Mouse (Mus musculus) limb, embryonic 14.5 days (tissue): ENCODE results near the gene Ssbp3. TPM values are rescaled to one million over a fixed set of nuclear protein-coding genes. Genes with fewer than 3 reads are reported as not detected.

Source experiments
- ATAC-seq: fragments of 200-750 bp; cut with Nextera tagmentation; 2 replicates; pipeline ENCODE4 v1.8.0; 2017; ENCODE audit warnings: low read depth, moderate number of reproducible peaks, moderate TSS enrichment; ENCODE audit not compliant: low FRiP score
- DNase-seq: peaks from one replicate; pipeline ENCODE4 v3.0.0-alpha.2; 2015; ENCODE audit warnings: low spot score
- H3K27ac ChIP-seq: fragments of 300-500 bp; sonication (generic); replicated peaks from 2 replicates; pipeline ENCODE4 v1.5.1; 2014; ENCODE audit warnings: low read depth, mild to moderate bottlenecking, low read length, moderate library complexity, mixed read lengths
- H3K27me3 ChIP-seq: fragments of 300-500 bp; sonication (generic); 2 replicates; pipeline ENCODE4 v1.6.1; 2014; ENCODE audit warnings: low read length, mixed read lengths; ENCODE audit not compliant: control insufficient read depth, insufficient read depth
- H3K36me3 ChIP-seq: fragments of 300-500 bp; sonication (generic); 2 replicates; pipeline ENCODE4 v1.6.1; 2014; ENCODE audit warnings: mild to moderate bottlenecking, low read length, moderate library complexity, mixed read lengths; ENCODE audit not compliant: control insufficient read depth, insufficient read depth
- H3K4me1 ChIP-seq: fragments of 300-500 bp; sonication (generic); 2 replicates; pipeline ENCODE4 v1.6.1; 2014; ENCODE audit warnings: antibody characterized with exemption, low read length, mixed read lengths; ENCODE audit not compliant: control insufficient read depth, insufficient read depth
- H3K4me2 ChIP-seq: fragments of 300-500 bp; sonication (generic); replicated peaks from 2 replicates; pipeline ENCODE4 v1.6.1; 2014; ENCODE audit warnings: low read depth, mild to moderate bottlenecking, low read length, moderate library complexity; ENCODE audit not compliant: severe bottlenecking
- H3K4me3 ChIP-seq: fragments of 300-500 bp; sonication (generic); replicated peaks from 2 replicates; pipeline ENCODE4 v1.5.1; 2014; ENCODE audit warnings: low read length
- H3K9ac ChIP-seq: fragments of 300-500 bp; sonication (generic); 2 replicates; pipeline ENCODE4 v1.6.1; 2014; ENCODE audit warnings: mild to moderate bottlenecking, low read depth, low read length, moderate library complexity; ENCODE audit not compliant: severe bottlenecking
- H3K9me3 ChIP-seq: fragments of 300-500 bp; sonication (generic); 2 replicates; pipeline ENCODE4 v1.6.1; 2016; ENCODE audit warnings: low read length; ENCODE audit not compliant: control insufficient read depth
- POLR2A ChIP-seq: fragments of 200-500 bp; IDR thresholded peaks from 2 replicates; pipeline ENCODE4 v1.8.0; 2012; ENCODE audit warnings: inconsistent platforms, mild to moderate bottlenecking, moderate library complexity, borderline replicate concordance; ENCODE audit not compliant: insufficient read depth, insufficient read length; ENCODE audit errors: extremely low read depth
- WGBS: fragments of 180-500 bp; shearing (Covaris S2); extraction: QIAGEN DNeasy Blood & Tissue Kit; methylation state at CpG from one replicate; pipeline ENCODE4 v1.1.7; 2014; 5-methylcytosine and 5-hydroxymethylcytosine counted together
- polyA plus RNA-seq, 2 experiments: library from polyadenylated mRNA; depleted of rRNA in 1 of 2; stranded (reverse) in 1 of 2; unstranded in 1 of 2; fragments of >200 nt; fragmentation: Nextera tagmentation in 1 of 2; extraction: Ambion mirVana in 1 of 2; gene quantifications; 2 replicates each; pipeline versions ENCODE4 v1.2.1 to v1.2.3; 2012 to 2014

The Ssbp3 gene
- polyA plus RNA-seq, 2 experiments, result 94.3 to 191 TPM

- WGBS, result 77% methylated on average over 14 of the region's 14 CpGs
- TF ChIP-seq POLR2A, result no peak
- H3K27ac ChIP-seq, result no peak overlapping the region
These were observed 181.2 kb downstream of the Ssbp3 start for GRCm38 (mm10) chr4:107091696-107092095.

GRCm38 (mm10) chr4:107094484-107095187 lies 184.1 kb downstream of the Ssbp3 start:
- no peak for DNase-seq
- no peaks in the 10 kb centered on the region for H3K27me3 ChIP-seq
- no peak for TF ChIP-seq POLR2A
- H3K9me3 ChIP-seq, result no peaks in the 10 kb centered on the region
- H3K4me3 ChIP-seq, result no peak overlapping the region
- H3K4me2 ChIP-seq, result no peak overlapping the region
- no peaks in the 10 kb centered on the region for H3K36me3 ChIP-seq
- peak; percentile 34; the same call in 1 of the 2 replicates for ATAC-seq
- H3K27ac ChIP-seq, result no peak overlapping the region
- peaks cover 14% of the 10 kb centered on the region for H3K4me1 ChIP-seq
- no peak overlapping the region for H3K9ac ChIP-seq
- 61% methylated on average over 16 of the region's 16 CpGs for WGBS

More at GRCm38 (mm10) chr4:107091696-107092095, 181.2 kb downstream of the Ssbp3 start:
- ATAC-seq (no peak), DNase-seq (no peak)
- no peak overlapping the region for H3K9ac ChIP-seq
- H3K9me3 ChIP-seq, result no peaks in the 10 kb centered on the region
- H3K36me3 ChIP-seq, result no peaks in the 10 kb centered on the region
- peaks cover 8% of the 10 kb centered on the region for H3K4me1 ChIP-seq
- no peak overlapping the region for H3K4me2 ChIP-seq
- H3K4me3 ChIP-seq, result no peak overlapping the region
- H3K27me3 ChIP-seq, result no peaks in the 10 kb centered on the region

GRCm38 (mm10) chr4:107096043-107096442 lies 185.5 kb downstream of the Ssbp3 start:
- 43% methylated on average over 6 of the region's 6 CpGs for WGBS
- Histone ChIP-seq H3K4me2 (no peak overlapping the region), H3K9ac (0 out of 2 replicates have a peak overlapping the region, but pooled peaks have one; percentile 25), H3K9me3 (no peaks in the 10 kb centered on the region), H3K4me1 (peaks cover 14% of the 10 kb centered on the region), H3K4me3 (no peak overlapping the region), H3K27ac (no peak overlapping the region), H3K36me3 (no peaks in the 10 kb centered on the region), H3K27me3 (no peaks in the 10 kb centered on the region)
- ATAC-seq, result no peak
- no peak for DNase-seq
- TF ChIP-seq POLR2A, result no peak

GRCm38 (mm10) chr4:107096841-107097373 lies 186.4 kb downstream of the Ssbp3 start, which contains the start of gene Cdcp2:
Gene Cdcp2 (plus strand): TSS chr4:107096891.
- H3K4me2 ChIP-seq, result no peak within 1 kb of the TSS
- 0 out of 2 replicates have a peak within 1 kb of the TSS, but pooled peaks have one; percentile 25 for H3K9ac ChIP-seq
- H3K9me3 ChIP-seq, result no peaks in the 10 kb centered on the region
- WGBS, result 48% methylated on average over 16 of the region's 16 CpGs
- no peaks in the 10 kb centered on the region for H3K36me3 ChIP-seq
- no peak within 1 kb of the TSS for H3K4me3 ChIP-seq
- ATAC-seq (no peak), DNase-seq (no peak)
- no peak within 1 kb of the TSS for H3K27ac ChIP-seq
- TF ChIP-seq POLR2A, result no peak
- H3K27me3 ChIP-seq, result no peaks in the 10 kb centered on the region
- H3K4me1 ChIP-seq, result peaks cover 14% of the 10 kb centered on the region

GRCm38 (mm10) chr4:107097871-107098270 lies 187.4 kb downstream of the Ssbp3 start:
- Histone ChIP-seq H3K4me3 (no peak overlapping the region), H3K4me2 (no peak overlapping the region), H3K4me1 (peaks cover 14% of the 10 kb centered on the region), H3K27ac (no peak overlapping the region), H3K9me3 (no peaks in the 10 kb centered on the region), H3K36me3 (no peaks in the 10 kb centered on the region), H3K9ac (no peak overlapping the region), H3K27me3 (no peaks in the 10 kb centered on the region)
- no peak for TF ChIP-seq POLR2A
- 38% methylated on average over 15 of the region's 15 CpGs for WGBS
- ATAC-seq, result no peak
- DNase-seq, result no peak
